Mouse (Mus musculus) bone marrow macrophage, adult 2 months (primary cell): ENCODE data around the gene H2afx.

Experiments
- CTCF ChIP-seq: IDR thresholded peaks from 2 replicates; pipeline ENCODE4 v1.5.1; 2012; ENCODE audit warnings: low read depth, mild to moderate bottlenecking, low read length, moderate library complexity
- POLR2A ChIP-seq: IDR thresholded peaks from 2 replicates; pipeline ENCODE4 v1.6.1; 2012; ENCODE audit warnings: mild to moderate bottlenecking, low read depth, low read length, borderline replicate concordance

DNA sequence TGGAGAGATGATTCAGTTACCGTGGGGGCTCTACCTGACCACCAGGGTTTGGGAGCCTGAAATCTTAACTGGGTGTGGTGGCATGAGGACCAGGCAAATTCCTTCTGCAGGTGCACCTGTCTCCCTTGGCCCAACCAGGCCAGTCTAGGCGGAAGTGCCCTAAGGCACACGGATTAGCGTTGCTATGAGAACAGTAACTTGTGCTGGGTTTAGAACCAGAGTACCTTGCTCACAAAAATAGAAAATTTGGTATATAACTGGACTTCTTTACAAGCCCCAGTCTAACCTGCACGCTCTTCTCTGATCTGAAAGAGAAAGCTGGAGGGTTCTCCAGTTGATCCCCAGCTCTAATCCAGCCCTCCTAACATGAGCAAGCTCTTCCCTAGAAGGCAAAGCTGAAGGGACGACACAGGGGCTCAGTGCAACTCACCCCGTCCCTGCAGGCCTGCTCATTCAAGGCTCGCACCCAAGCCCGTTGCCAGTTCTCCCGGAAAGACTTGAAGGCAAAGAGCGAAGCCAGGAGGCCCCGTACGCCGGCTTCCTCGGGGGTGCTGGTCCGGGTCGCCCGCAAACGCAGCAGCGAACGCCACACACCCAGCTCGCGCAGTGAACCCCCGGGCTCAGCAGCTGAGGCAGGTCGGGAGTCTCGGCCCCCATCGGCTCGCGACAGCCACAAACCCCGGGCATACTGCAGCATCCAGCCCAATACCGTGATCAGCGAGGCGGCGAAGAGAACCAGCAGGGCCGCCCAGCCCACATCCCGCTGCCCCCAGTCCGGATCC is 15.2 kb upstream of the H2afx start:
- TF ChIP-seq CTCF (no peak), POLR2A (no peak)
